27 mouse cellular contexts compared by ENCODE assay signal in the genomic region with DNA sequence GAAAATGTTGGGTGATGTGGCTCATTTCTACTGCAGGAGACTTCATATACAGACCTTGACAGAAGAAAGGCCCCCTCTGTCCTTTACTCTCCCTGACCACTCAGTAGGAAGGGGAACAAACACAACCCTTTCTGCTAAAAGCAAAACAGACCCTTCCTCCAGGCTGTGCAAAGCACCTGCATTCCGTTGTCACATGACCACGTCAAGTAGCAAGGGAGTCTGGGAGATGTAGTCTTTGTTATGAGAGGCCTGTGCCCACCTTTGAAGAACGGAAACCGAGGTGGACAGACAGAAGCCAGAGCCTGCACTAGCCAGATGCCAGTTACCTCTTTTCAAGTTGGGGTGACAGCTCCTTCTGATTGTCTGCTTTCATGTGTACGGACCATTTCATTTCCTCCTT.
A peak's percentile ranks its signal among the peaks of the same experiment; 100 is the strongest.
DNase-seq lines count a peak whose midpoint lies in the region; ATAC-seq lines count a peak whose summit lies in the region.
"Had no signal": no experiment of that assay in that cellular context is flagged by ENCODE, and none has a peak within 500 bp of the region (broad histone marks: within the 10 kb centered on the region; RNA-seq: fewer than 3 reads in every experiment).

No protein-coding gene starts in this region.

- 65% methylated on average over 5 of the region's 5 CpGs for WGBS in hindbrain, embryonic 15.5 days
- WGBS in hindbrain, embryonic 14.5 days = 68% methylated on average over 5 of the region's 5 CpGs
- 55% methylated on average over 5 of the region's 5 CpGs for WGBS in midbrain, embryonic 15.5 days
- 51% methylated on average over 5 of the region's 5 CpGs for WGBS in midbrain, embryonic 16.5 days

- no peak for DNase-seq in hindbrain, embryonic 14.5 days (ENCODE audit: low spot score)
- peak; percentile 16 for DNase-seq in ZHBTc4 (ENCODE audit: low read depth, low spot score)
- no peak for DNase-seq in thymus, postnatal 14 days
- DNase-seq: adrenal gland, postnatal 14 days; B cell, adult 2 months; cerebellum, adult 11-12 months; cerebellum, adult 9-11 months; embryo, embryonic 11 days; gastrocnemius, postnatal 10 days; heart, postnatal 10 days; kidney, adult 11 months; kidney, postnatal 14 days; layer of hippocampus, adult 9-11 months; liver, embryonic 13.5 days; lung, adult 18-20 months; lung, postnatal 4 days had no signal

- no peak overlapping the region for H3K9ac ChIP-seq in hindbrain, embryonic 15.5 days
- H3K9ac ChIP-seq in hindbrain, embryonic 14.5 days = no peak overlapping the region
- no peak overlapping the region for H3K9ac ChIP-seq in midbrain, embryonic 15.5 days
- H3K9ac ChIP-seq in midbrain, embryonic 16.5 days (ENCODE audit: low read depth, low read length) = no peak overlapping the region
- H3K9ac ChIP-seq: embryonic facial prominence, embryonic 15.5 days; heart, embryonic 13.5 days; limb, embryonic 15.5 days; liver, embryonic 13.5 days; neural tube, embryonic 12.5 days had no signal

- no peaks in the 10 kb centered on the region for H3K27me3 ChIP-seq in hindbrain, embryonic 15.5 days
- H3K27me3 ChIP-seq in hindbrain, embryonic 14.5 days (ENCODE audit: control insufficient read depth, insufficient read depth, low read length) = no peaks in the 10 kb centered on the region
- H3K27me3 ChIP-seq in midbrain, embryonic 15.5 days (replicated peaks) = no peaks in the 10 kb centered on the region
- no peaks in the 10 kb centered on the region for H3K27me3 ChIP-seq in midbrain, embryonic 16.5 days (ENCODE audit: control insufficient read depth, insufficient read depth, low read depth, low read length)

- peaks cover 34% of the 10 kb centered on the region for H3K4me1 ChIP-seq in hindbrain, embryonic 15.5 days (replicated peaks)
- H3K4me1 ChIP-seq in hindbrain, embryonic 14.5 days (replicated peaks; ENCODE audit: control insufficient read depth, insufficient read depth, low read length) = peaks cover 24% of the 10 kb centered on the region
- H3K4me1 ChIP-seq in midbrain, embryonic 15.5 days = peaks cover 29% of the 10 kb centered on the region
- peaks cover 26% of the 10 kb centered on the region for H3K4me1 ChIP-seq in midbrain, embryonic 16.5 days (ENCODE audit: control insufficient read depth, insufficient read depth, low read length)
- H3K4me1 ChIP-seq: liver, embryonic 13.5 days had no signal

- H3K9me3 ChIP-seq in hindbrain, embryonic 15.5 days = no peaks in the 10 kb centered on the region
- H3K9me3 ChIP-seq in hindbrain, embryonic 14.5 days (ENCODE audit: control insufficient read depth, low read length) = no peaks in the 10 kb centered on the region
- H3K9me3 ChIP-seq in midbrain, embryonic 15.5 days = no peaks in the 10 kb centered on the region
- no peaks in the 10 kb centered on the region for H3K9me3 ChIP-seq in midbrain, embryonic 16.5 days (replicated peaks; ENCODE audit: control insufficient read depth, low read length, poor library complexity, severe bottlenecking)
- H3K9me3 ChIP-seq: embryonic facial prominence, embryonic 15.5 days; heart, embryonic 13.5 days; limb, embryonic 10.5 days; limb, embryonic 15.5 days; liver, embryonic 13.5 days; neural tube, embryonic 12.5 days had no signal

- H3K4me3 ChIP-seq in hindbrain, embryonic 15.5 days = 0 out of 2 replicates have a peak overlapping the region, but pooled peaks have one; percentile 6
- no peak overlapping the region for H3K4me3 ChIP-seq in hindbrain, embryonic 14.5 days (replicated peaks; ENCODE audit: low read length)
- no peak overlapping the region for H3K4me3 ChIP-seq in midbrain, embryonic 15.5 days
- no peak overlapping the region for H3K4me3 ChIP-seq in midbrain, embryonic 16.5 days (ENCODE audit: low read depth, low read length)
- H3K4me3 ChIP-seq: embryonic facial prominence, embryonic 15.5 days; heart, embryonic 13.5 days; limb, embryonic 10.5 days; limb, embryonic 15.5 days; liver, embryonic 13.5 days; neural tube, embryonic 12.5 days had no signal

- no peak overlapping the region for H3K27ac ChIP-seq in hindbrain, embryonic 15.5 days (replicated peaks)
- no peak overlapping the region for H3K27ac ChIP-seq in hindbrain, embryonic 14.5 days
- H3K27ac ChIP-seq in midbrain, embryonic 15.5 days = no peak overlapping the region
- H3K27ac ChIP-seq in midbrain, embryonic 16.5 days (ENCODE audit: low read length) = no peak overlapping the region
- H3K27ac ChIP-seq: embryonic facial prominence, embryonic 15.5 days; heart, embryonic 13.5 days; limb, embryonic 10.5 days; limb, embryonic 15.5 days; liver, embryonic 13.5 days; neural tube, embryonic 12.5 days had no signal

- no peaks in the 10 kb centered on the region for H3K36me3 ChIP-seq in hindbrain, embryonic 15.5 days
- no peaks in the 10 kb centered on the region for H3K36me3 ChIP-seq in hindbrain, embryonic 14.5 days (replicated peaks; ENCODE audit: control insufficient read depth, insufficient read depth)
- H3K36me3 ChIP-seq in midbrain, embryonic 15.5 days (replicated peaks) = no peaks in the 10 kb centered on the region
- H3K36me3 ChIP-seq in midbrain, embryonic 16.5 days (ENCODE audit: control insufficient read depth, insufficient read depth, low read length) = no peaks in the 10 kb centered on the region
- H3K36me3 ChIP-seq: embryonic facial prominence, embryonic 15.5 days; G1E; heart, embryonic 13.5 days; limb, embryonic 10.5 days; limb, embryonic 15.5 days; liver, embryonic 13.5 days; neural tube, embryonic 12.5 days had no signal

- peak; percentile 59; the same call in 1 of the 2 replicates for ATAC-seq in hindbrain, embryonic 15.5 days (ENCODE audit: low FRiP score, low read depth)
- no peak for ATAC-seq in hindbrain, embryonic 14.5 days (ENCODE audit: low FRiP score)
- peak; percentile 63 for ATAC-seq in midbrain, embryonic 15.5 days (replicated peaks)
- no peak for ATAC-seq in midbrain, embryonic 16.5 days
- ATAC-seq: inflammation-experienced regulatory T-cells, adult 6 months; lung, postnatal 0 days had no signal

- peak overlapping the region; percentile 15; the same call in 1 of the 2 replicates for H3K4me2 ChIP-seq in hindbrain, embryonic 15.5 days
- H3K4me2 ChIP-seq in hindbrain, embryonic 14.5 days (replicated peaks) = no peak overlapping the region
- peak overlapping the region; percentile 20; the same call in 1 of the 2 replicates for H3K4me2 ChIP-seq in midbrain, embryonic 15.5 days
- no peak overlapping the region for H3K4me2 ChIP-seq in midbrain, embryonic 16.5 days (ENCODE audit: low read length)
- H3K4me2 ChIP-seq: embryonic facial prominence, embryonic 15.5 days; heart, embryonic 13.5 days; limb, embryonic 15.5 days; liver, embryonic 13.5 days; neural tube, embryonic 12.5 days had no signal

Comparison
In these comparisons a context has a peak if more than half of its experiments do, and no peak if none do; other contexts are left out.
1. ATAC-seq: peak in hindbrain, embryonic 15.5 days (single experiment) and midbrain, embryonic 15.5 days (single experiment); none in hindbrain, embryonic 14.5 days (single experiment) and midbrain, embryonic 16.5 days (single experiment).
2. H3K4me2 ChIP-seq: peak in hindbrain, embryonic 15.5 days (single experiment) and midbrain, embryonic 15.5 days (single experiment); none in hindbrain, embryonic 14.5 days (single experiment) and midbrain, embryonic 16.5 days (single experiment).